Mouse (Mus musculus) CH12.LX (cell line): ENCODE data around the gene Pabpn1l.

Experiments used
- EP300 ChIP-seq: IDR thresholded peaks from 2 replicates; pipeline ENCODE4 v1.6.1; 2011; ENCODE audit warnings: low read length, improper control_type of control experiment
- POLR2AphosphoS2 ChIP-seq: IDR thresholded peaks from 2 replicates; pipeline ENCODE4 v1.6.1; 2011; ENCODE audit warnings: low read depth, low read length, improper control_type of control experiment
- UBTF ChIP-seq: IDR thresholded peaks from 2 replicates; pipeline ENCODE4 v1.6.1; 2012; ENCODE audit warnings: low read depth, mild to moderate bottlenecking, inconsistent platforms, low read length, improper control_type of control experiment, moderate library complexity
- USF1 ChIP-seq: IDR thresholded peaks from 2 replicates; pipeline ENCODE4 v1.6.1; 2014; ENCODE audit warnings: low read depth, mild to moderate bottlenecking, inconsistent platforms, low read length, improper control_type of control experiment

DNA sequence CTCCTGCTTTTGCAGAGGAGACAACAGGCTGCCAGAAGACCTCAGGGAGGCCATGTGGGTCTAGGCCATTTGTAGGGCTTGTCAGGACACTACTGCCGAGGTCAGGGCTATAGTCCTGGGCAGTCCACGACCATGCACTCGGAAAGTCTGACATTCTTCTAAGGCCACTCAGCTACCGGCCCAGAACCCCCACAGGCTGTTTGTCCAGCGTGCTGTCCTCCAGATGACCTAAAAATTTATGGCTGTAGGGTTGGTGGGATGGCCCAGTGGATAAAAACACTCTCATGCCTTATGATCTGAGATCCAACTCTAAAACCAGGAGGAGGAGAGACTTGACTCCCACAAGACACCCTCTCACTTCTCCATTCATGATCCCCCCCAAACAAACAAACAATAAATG is 41.1 kb upstream of the Pabpn1l start:
- TF ChIP-seq EP300 (no peak), POLR2AphosphoS2 (no peak), USF1 (no peak), UBTF (no peak)
